Mouse (Mus musculus): ENCODE results near the gene Nos1. TPM values are rescaled to one million over a fixed set of nuclear protein-coding genes. Genes with fewer than 3 reads are reported as not detected.
A peak's percentile ranks its signal among the peaks of the same experiment; 100 is the strongest.

Nos1 gene
- total RNA-seq, 2 experiments from 2014 or later: 11.8 to 13.3 TPM

DNA sequence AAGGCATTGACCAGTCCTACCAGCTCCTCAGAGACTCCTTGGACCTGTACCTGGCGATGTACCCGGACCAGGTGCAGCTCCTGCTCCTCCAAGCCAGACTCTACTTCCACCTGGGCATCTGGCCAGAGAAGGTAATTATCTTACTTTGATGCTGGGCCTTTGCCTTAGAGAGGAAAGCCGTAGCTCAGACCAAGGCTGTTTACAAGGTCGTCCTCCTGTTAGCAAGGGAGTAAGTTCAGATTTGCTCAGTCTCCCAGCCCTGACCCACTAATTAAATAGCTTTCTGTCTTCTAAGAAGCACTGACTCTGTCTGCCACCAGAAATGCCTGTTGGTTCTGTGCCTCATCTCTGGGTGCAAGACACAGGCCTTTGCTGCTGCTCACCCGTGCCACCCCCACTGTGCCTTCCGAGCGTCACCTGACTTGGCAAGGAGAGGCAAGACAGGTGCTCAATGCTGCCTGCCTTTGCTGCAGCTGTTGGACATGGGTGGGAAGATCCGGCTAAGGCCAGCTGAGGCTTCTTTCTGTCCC lies 214.6 kb downstream of the Nos1 start:
- DNase-seq (ENCODE audit: low spot score in 2 of 2): no peak

DNA sequence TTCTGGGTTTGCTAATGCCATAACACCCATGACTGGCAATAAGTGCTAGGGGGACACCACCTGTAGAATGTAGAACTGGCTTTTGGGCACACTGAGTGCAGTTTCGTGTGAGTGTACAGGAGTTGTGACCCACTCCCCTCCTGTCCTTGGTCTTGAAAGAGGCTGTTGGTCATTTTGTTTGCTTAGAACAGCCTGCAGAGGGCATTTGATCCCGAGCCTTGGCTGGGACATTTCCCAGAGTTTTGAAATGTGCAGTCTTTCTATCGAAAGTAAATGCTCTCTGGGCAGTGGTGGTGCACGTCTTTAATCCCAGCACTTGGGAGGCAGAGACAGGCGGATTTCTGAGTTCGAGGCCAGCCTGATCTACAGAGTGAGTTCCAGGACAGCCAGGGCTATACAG lies 215.1 kb downstream of the Nos1 start:
- no peak for DNase-seq (ENCODE audit: low spot score in 2 of 2)

DNA sequence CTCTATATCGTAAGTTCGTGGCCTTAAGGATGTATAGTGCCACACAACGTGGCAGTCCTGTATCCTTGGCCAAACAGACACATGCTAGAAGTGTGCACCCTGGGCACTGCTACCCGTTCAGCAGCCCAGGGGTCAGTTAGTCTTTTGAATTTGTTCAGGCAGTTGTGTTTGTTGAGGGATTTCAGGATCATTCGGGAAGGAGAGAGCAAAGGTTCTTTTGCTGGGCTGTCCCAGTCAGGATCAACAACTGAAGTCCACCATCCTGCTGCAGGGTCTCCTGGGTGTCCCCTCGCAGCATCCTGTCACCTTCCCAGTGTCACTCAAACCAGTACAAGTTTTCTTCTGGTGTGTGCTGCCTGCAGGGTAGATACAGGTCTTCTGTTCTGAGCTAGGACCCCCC lies 215.7 kb downstream of the Nos1 start:
- no peak for DNase-seq (ENCODE audit: low spot score in 2 of 2)

DNA sequence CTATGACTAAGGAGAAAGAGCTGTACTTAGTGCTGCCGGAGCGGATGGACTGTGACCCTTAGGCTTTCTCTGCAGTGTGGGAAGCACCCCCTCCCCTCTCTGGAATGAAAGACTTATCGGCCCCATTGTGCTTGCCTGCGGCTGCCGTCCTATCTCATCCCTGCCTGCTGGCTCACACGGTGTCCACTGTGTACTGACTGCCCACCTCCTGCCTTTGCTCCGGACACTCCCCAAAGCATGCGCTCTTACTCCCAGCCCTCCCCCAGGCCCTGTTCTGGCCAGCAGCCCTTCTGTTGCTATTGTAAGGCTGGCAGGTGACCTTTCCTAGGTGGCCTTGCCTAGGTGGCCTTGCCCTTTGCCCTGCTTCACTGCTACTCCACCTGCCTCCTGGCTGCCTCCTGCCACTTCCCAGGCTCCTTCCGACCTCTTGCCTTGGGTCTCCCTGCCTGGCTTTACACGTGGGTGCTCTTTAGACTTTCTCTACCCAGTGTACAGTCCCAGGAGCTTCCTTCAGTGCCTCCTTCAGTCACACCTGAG lies 216.7 kb downstream of the Nos1 start:
- no peak for DNase-seq (ENCODE audit: low spot score in 2 of 2)

DNA sequence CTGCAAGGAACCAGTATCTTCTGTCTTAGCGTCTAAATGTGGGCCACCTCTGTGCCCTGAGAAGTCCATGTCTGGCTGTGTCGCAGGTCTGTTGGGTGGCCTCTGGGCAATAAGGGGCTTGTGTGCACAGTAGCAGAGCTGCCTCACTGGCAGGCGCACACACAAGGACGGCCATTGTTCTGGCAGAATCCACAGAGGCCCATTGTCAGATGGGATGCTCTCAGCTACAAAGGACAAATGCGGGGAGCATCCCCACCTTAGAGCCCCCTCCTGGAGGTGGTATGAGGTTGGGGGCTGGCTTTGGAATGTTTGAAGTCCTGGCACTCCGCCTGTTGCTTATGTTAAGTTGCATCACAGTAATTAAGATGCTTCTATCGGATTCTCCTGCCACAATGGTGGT lies 218.2 kb downstream of the Nos1 start:
- DNase-seq (ENCODE audit: low spot score in 2 of 2): no peak

DNA sequence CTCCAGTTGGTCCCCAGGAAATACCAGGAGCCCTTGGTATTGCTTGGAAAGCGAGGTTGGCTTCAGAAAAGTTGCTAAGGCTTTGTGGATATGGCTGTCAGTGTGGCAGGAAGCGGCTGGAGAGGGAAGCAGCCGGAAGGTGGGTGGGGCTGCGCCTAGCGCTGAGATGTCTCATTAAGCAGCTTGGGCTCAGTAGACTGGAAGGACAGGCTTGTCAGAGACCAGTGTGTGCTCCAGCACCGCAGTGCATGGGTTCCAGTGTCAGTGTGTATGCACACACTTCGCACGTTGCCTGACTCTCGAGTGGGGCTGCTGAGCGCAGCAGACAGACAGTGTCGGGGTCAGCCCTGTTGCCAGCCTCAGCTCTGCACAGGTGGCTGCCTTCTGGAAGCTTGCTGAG lies 218.8 kb downstream of the Nos1 start:
- no peak for DNase-seq (ENCODE audit: low spot score in 2 of 2)

DNA sequence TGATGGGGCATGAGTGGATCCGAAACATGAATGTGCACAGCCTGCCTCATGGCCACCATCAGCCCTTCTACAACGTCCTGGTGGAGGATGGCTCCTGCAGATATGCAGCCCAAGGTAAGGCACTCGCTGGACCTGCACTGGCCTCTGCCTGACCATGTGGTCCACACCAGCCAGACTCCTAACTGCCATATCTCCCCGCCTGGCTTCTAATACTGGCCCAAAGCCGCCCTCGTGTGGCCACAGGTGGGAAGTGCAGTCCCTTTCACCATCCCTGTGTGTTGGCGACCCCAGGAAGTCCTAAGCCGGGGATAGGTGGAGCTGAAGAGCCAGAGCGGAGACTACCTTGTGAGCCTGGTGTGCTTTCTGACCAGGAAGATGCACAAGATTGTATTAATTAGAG lies 221.2 kb downstream of the Nos1 start:
- DNase-seq (ENCODE audit: low spot score in 2 of 2): peak; percentile 52 to 68

DNA sequence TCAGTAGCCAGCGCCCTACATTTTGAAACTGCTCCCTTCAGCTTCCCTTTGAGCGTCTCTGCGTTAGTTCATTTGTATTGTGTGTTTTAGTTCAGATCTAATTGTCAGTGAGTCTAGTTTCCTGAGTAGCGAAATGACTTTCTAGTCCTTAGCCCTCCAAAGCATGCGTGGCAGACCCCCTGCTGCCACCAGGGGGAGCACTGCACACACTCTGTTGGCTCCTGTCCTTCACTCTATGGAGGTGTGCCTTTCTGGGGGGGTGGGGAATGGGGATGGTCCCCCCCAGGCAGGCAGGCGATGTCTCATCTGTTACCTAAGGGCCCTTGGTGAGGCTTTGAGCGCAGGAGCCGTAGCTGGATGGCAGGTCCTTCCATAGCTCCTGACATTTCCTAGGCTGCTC lies 223.8 kb downstream of the Nos1 start:
- DNase-seq (ENCODE audit: low spot score in 2 of 2): peak in 1 of 2 experiments; percentile 51

DNA sequence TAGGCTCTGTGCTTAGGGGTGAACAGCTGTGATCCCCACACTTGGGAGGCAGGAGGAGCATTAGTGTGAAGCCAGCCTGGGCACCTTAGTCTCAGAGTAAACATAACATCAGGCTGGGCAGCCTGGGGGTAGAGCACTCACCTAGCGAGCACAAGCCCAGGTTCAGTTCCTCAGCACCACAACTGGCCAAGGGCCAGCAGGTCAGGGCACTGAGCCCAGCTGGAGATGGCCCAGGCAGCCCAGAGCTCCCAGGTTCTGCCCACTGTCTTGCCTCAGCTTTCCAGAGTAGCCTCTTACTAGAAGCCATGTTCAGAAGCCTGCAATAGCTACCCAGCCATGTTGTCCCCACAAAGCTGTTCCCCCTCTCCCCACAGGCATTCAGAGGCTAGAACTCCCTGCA lies 224.9 kb downstream of the Nos1 start:
- DNase-seq (ENCODE audit: low spot score in 2 of 2): no peak

DNA sequence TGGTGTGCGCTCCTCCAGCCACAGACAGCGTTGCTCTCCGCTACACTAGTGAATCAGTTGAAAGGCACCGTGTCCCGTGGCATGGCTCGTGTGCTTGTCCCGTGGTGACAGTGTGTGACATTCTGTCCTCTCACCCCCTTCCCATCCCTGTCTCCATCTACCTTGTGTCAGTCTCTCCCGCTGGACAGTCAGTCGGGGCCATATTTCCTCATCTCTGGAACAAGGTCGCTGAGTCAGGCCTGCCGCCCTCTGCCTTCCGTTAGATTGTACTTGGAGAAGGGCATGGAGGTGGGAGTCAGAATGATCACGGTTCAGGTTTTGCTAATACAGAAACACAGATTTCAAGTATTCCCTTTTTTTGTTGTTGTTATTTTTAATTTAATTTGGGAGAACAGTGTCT lies 227.5 kb downstream of the Nos1 start:
- DNase-seq (ENCODE audit: low spot score in 2 of 2): no peak

Other genes starting within 250 kb of the Nos1 start
- gene Fbxo21, start 195.7 kb downstream of the Nos1 start, total RNA-seq (2021): 10 to 100 TPM; 32.6 to 35.3 TPM
- gene Tesc, start 246.7 kb downstream of the Nos1 start, total RNA-seq (2021): under 1 TPM; 0.88 to 0.96 TPM

Data from gastrocnemius, postnatal 4 days (tissue).